In genomic region chr8:57918720-57919640, GRCm38 (mm10) we compare ENCODE assay signal across 14 mouse cellular contexts.
A peak's percentile ranks its signal among the peaks of the same experiment; 100 is the strongest.
DNase-seq lines count a peak whose midpoint lies in the region; ATAC-seq and TF ChIP-seq lines count a peak whose summit lies in the region.
"Had no signal": no experiment of that assay in that cellular context is flagged by ENCODE, and none has a peak within 500 bp of the region (broad histone marks: within the 10 kb centered on the region; RNA-seq: fewer than 3 reads in every experiment).

No protein-coding gene starts in this region.

- H3K4me3 ChIP-seq in kidney, postnatal 0 days (replicated peaks; ENCODE audit: low read depth, low read length), result no peak overlapping the region
- no peak overlapping the region for H3K4me3 ChIP-seq in kidney, embryonic 14.5 days (ENCODE audit: low read length)
- H3K4me3 ChIP-seq: embryonic facial prominence, embryonic 15.5 days had no signal

- peak; percentile 28 for DNase-seq in kidney, postnatal 0 days (ENCODE audit: low spot score)
- DNase-seq in embryo, embryonic 9.5 days (ENCODE audit: extremely low spot score), result peak; percentile 28
- DNase-seq in mesoderm, embryonic 11.5 days (ENCODE audit: low read depth, low spot score), result peak; percentile 24
- DNase-seq in retina, postnatal 1 day, result peak; percentile 87
- DNase-seq in thymus, postnatal 10 days (ENCODE audit: low spot score in 2 of 2), result no peak
- DNase-seq: adrenal gland, postnatal 25 days; cerebellum, adult 11-12 months; heart, postnatal 10 days; kidney, adult 9 months; layer of hippocampus, postnatal 36 days had no signal

- H3K27me3 ChIP-seq in kidney, postnatal 0 days (ENCODE audit: insufficient read depth, low read length), result no peaks in the 10 kb centered on the region
- no peaks in the 10 kb centered on the region for H3K27me3 ChIP-seq in kidney, embryonic 14.5 days (ENCODE audit: control insufficient read depth, insufficient read depth, low read length)
- H3K27me3 ChIP-seq: embryonic facial prominence, embryonic 15.5 days had no signal

- no peak overlapping the region for H3K27ac ChIP-seq in kidney, postnatal 0 days
- H3K27ac ChIP-seq in kidney, embryonic 14.5 days (ENCODE audit: low read depth, low read length), result no peak overlapping the region
- H3K27ac ChIP-seq: embryonic facial prominence, embryonic 15.5 days; liver, embryonic 14.5 days had no signal

- 51% methylated on average over 9 of the region's 9 CpGs for WGBS in kidney, postnatal 0 days
- WGBS in kidney, embryonic 14.5 days, result 57% methylated on average over 9 of the region's 9 CpGs

- no peak for ATAC-seq in kidney, postnatal 0 days (replicated peaks; ENCODE audit: low FRiP score, low read depth)
- ATAC-seq in kidney, embryonic 14.5 days (ENCODE audit: low FRiP score, low TSS enrichment), result no peak
- ATAC-seq in CD4-positive, CD25-positive, alpha-beta regulatory T cell, adult 4 months, result no peak

- no peak overlapping the region for H3K4me2 ChIP-seq in kidney, postnatal 0 days (ENCODE audit: low read length)
- H3K4me2 ChIP-seq in kidney, embryonic 14.5 days (replicated peaks; ENCODE audit: low read depth, low read length), result no peak overlapping the region
- H3K4me2 ChIP-seq: embryonic facial prominence, embryonic 15.5 days had no signal

- no peaks in the 10 kb centered on the region for H3K36me3 ChIP-seq in kidney, postnatal 0 days (ENCODE audit: insufficient read depth, low read length)
- no peaks in the 10 kb centered on the region for H3K36me3 ChIP-seq in kidney, embryonic 14.5 days (ENCODE audit: control insufficient read depth, insufficient read depth, low read length)
- H3K36me3 ChIP-seq: embryonic facial prominence, embryonic 15.5 days had no signal

- no peaks in the 10 kb centered on the region for H3K4me1 ChIP-seq in kidney, postnatal 0 days (replicated peaks; ENCODE audit: insufficient read depth, low read length)
- H3K4me1 ChIP-seq in kidney, embryonic 14.5 days (ENCODE audit: control insufficient read depth, insufficient read depth, low read length), result no peaks in the 10 kb centered on the region
- H3K4me1 ChIP-seq: embryonic facial prominence, embryonic 15.5 days had no signal

- TF ChIP-seq CTCF in kidney, postnatal 0 days (IDR thresholded peaks at IDR 0.05; ENCODE audit: low read depth), result no peak

- H3K9me3 ChIP-seq in kidney, postnatal 0 days (replicated peaks; ENCODE audit: low read length), result no peaks in the 10 kb centered on the region
- H3K9me3 ChIP-seq in kidney, embryonic 14.5 days (ENCODE audit: control insufficient read depth, low read length), result no peaks in the 10 kb centered on the region
- H3K9me3 ChIP-seq: embryonic facial prominence, embryonic 15.5 days had no signal

- H3K9ac ChIP-seq in kidney, postnatal 0 days (ENCODE audit: low read depth, low read length), result no peak overlapping the region
- H3K9ac ChIP-seq in kidney, embryonic 14.5 days (ENCODE audit: low read depth, low read length), result no peak overlapping the region
- H3K9ac ChIP-seq: embryonic facial prominence, embryonic 15.5 days; liver, embryonic 14.5 days had no signal

Comparison
In these comparisons a context has a peak if more than half of its experiments do, and no peak if none do; other contexts are left out.
1. DNase-seq: peak in kidney, postnatal 0 days (single experiment), embryo, embryonic 9.5 days (single experiment), mesoderm, embryonic 11.5 days (single experiment) and retina, postnatal 1 day (single experiment); none in thymus, postnatal 10 days (0 of 2).